Mouse (Mus musculus) right cerebral cortex, postnatal 10 days (tissue): ENCODE measurements around the gene Lfng.
A peak's percentile ranks its signal among the peaks of the same experiment; 100 is the strongest.

ENCODE experiments used
- DNase-seq, 2 experiments: peaks; one replicate each; pipeline ENCODE4 v3.0.0; 2021; ENCODE audit warnings: low spot score in 2 of 2

Lfng gene

GRCm38 (mm10) chr5:140607001-140607835 is at the start of gene Lfng:
TSS of gene Lfng (plus strand) at chr5:140607320.
- peak; percentile 91 for DNase-seq

- DNase-seq = no peak
These were observed 44.5 kb upstream of the Lfng start for GRCm38 (mm10) chr5:140562601-140563000.

GRCm38 (mm10) chr5:140564896-140565295 is 42.2 kb upstream of the Lfng start, which contains the start of gene Grifin:
TSS of gene Grifin (minus strand) at chr5:140565071.
- no peak for DNase-seq

- DNase-seq = peak; percentile 75 to 76
These were observed 41.7 kb upstream of the Lfng start for GRCm38 (mm10) chr5:140565451-140565850.

- peak; percentile 63 to 71 for DNase-seq
These were observed 41.3 kb upstream of the Lfng start for GRCm38 (mm10) chr5:140565856-140566255.

- no peak for DNase-seq
These were observed 40.8 kb upstream of the Lfng start for GRCm38 (mm10) chr5:140566271-140566670.

- peak in 1 of 2 experiments; percentile 66 for DNase-seq
These were observed 39.8 kb upstream of the Lfng start for GRCm38 (mm10) chr5:140567321-140567720.

GRCm38 (mm10) chr5:140567751-140568150 is 39.4 kb upstream of the Lfng start:
- DNase-seq = no peak

- DNase-seq = peak in 1 of 2 experiments; percentile 63
These were observed 38.7 kb upstream of the Lfng start for GRCm38 (mm10) chr5:140568321-140568970.

GRCm38 (mm10) chr5:140569032-140569595 is 38.0 kb upstream of the Lfng start:
- no peak for DNase-seq

- no peak for DNase-seq
These were observed 36.8 kb upstream of the Lfng start for GRCm38 (mm10) chr5:140570223-140570870.

- no peak for DNase-seq
These were observed 35.9 kb upstream of the Lfng start for GRCm38 (mm10) chr5:140571201-140571600.

- peak; percentile 58 to 73 for DNase-seq
These were observed 35.4 kb upstream of the Lfng start for GRCm38 (mm10) chr5:140571673-140572072.

- no peak for DNase-seq
These were observed 34.5 kb upstream of the Lfng start for GRCm38 (mm10) chr5:140572611-140573010.

- no peak for DNase-seq
These were observed 31.7 kb upstream of the Lfng start for GRCm38 (mm10) chr5:140575381-140575866.

GRCm38 (mm10) chr5:140579221-140579620 is 27.9 kb upstream of the Lfng start:
- no peak for DNase-seq

GRCm38 (mm10) chr5:140579771-140580170 is 27.3 kb upstream of the Lfng start:
- DNase-seq = no peak

- DNase-seq = no peak
These were observed 25.6 kb upstream of the Lfng start for GRCm38 (mm10) chr5:140581569-140581968.

GRCm38 (mm10) chr5:140582995-140583731 is 24.0 kb upstream of the Lfng start:
- DNase-seq = no peak

GRCm38 (mm10) chr5:140583732-140584368 is 23.3 kb upstream of the Lfng start:
- no peak for DNase-seq
